15 mouse cellular contexts compared by ENCODE assay signal in genomic region chr2:115610092-115610491, GRCm38 (mm10).
"Had no signal": no experiment of that assay in that cellular context is flagged by ENCODE, and none has a peak within 500 bp of the region (broad histone marks: within the 10 kb centered on the region; RNA-seq: fewer than 3 reads in every experiment).

No protein-coding gene starts in this region.

- H3K4me3 ChIP-seq: liver, embryonic 15.5 days; midbrain, embryonic 10.5 days; midbrain, embryonic 13.5 days; midbrain, embryonic 15.5 days; neural tube, embryonic 12.5 days; stomach, embryonic 15.5 days had no signal

- H3K4me1 ChIP-seq: midbrain, embryonic 15.5 days; neural tube, embryonic 12.5 days; stomach, embryonic 15.5 days had no signal

- H3K9ac ChIP-seq: liver, embryonic 15.5 days; lung, embryonic 14.5 days; midbrain, embryonic 13.5 days; midbrain, embryonic 15.5 days; neural tube, embryonic 12.5 days; stomach, embryonic 15.5 days had no signal

- ATAC-seq: midbrain, embryonic 13.5 days; midbrain, embryonic 15.5 days had no signal

- H3K36me3 ChIP-seq: liver, embryonic 15.5 days; midbrain, embryonic 10.5 days; midbrain, embryonic 13.5 days; midbrain, embryonic 15.5 days; neural tube, embryonic 12.5 days; stomach, embryonic 15.5 days had no signal

- H3K27ac ChIP-seq: liver, embryonic 15.5 days; midbrain, embryonic 10.5 days; midbrain, embryonic 13.5 days; midbrain, embryonic 15.5 days; neural tube, embryonic 12.5 days; stomach, embryonic 15.5 days; stomach, postnatal 0 days had no signal

- H3K27me3 ChIP-seq: liver, embryonic 15.5 days; midbrain, embryonic 13.5 days; midbrain, embryonic 15.5 days; neural tube, embryonic 12.5 days; stomach, embryonic 15.5 days had no signal

- DNase-seq: lung, adult 18-20 months; lung, embryonic 14.5 days; lung, postnatal 10 days; lung, postnatal 4 days; right cerebral cortex, postnatal 14 days; thymus, adult 2 months; thymus, postnatal 25 days; thymus, postnatal 4 days had no signal

- H3K9me3 ChIP-seq: liver, embryonic 15.5 days; midbrain, embryonic 10.5 days; midbrain, embryonic 13.5 days; midbrain, embryonic 15.5 days; neural tube, embryonic 12.5 days; stomach, embryonic 15.5 days had no signal

- H3K4me2 ChIP-seq: liver, embryonic 15.5 days; lung, embryonic 14.5 days; midbrain, embryonic 13.5 days; midbrain, embryonic 15.5 days; neural tube, embryonic 12.5 days; stomach, embryonic 15.5 days had no signal
